Mouse (Mus musculus) ZHBTc4 (cell line): ENCODE data around the gene Hist1h1c.
"Not testable (repeated sequence)": the region's sequence is repeated elsewhere in the genome, so short reads cannot be mapped to it uniquely, and the experiment has no call there.

Experiments
- DNase-seq: peaks from one replicate; pipeline ENCODE4 v3.0.0-alpha.2; 2011; ENCODE audit warnings: low read depth, low spot score

The Hist1h1c gene

DNA sequence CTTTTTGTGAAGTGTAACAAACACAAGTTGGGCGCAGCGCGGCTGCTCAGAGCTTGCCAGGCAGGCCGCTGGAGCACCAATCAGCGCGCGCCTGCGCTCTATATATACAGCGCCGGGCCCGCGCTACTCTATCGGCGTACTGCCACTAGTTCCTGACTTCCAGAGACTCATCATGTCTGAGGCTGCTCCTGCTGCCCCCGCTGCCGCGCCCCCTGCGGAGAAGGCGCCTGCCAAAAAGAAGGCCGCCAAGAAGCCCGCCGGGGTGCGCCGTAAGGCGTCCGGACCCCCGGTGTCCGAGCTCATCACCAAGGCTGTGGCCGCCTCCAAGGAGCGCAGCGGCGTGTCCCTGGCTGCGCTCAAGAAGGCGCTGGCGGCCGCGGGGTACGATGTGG, at the start of gene Hist1h1c:
Gene Hist1h1c (plus strand): TSS at position 132 of the 392 bp plus-strand sequence.
- peak; percentile 95 for DNase-seq

DNA sequence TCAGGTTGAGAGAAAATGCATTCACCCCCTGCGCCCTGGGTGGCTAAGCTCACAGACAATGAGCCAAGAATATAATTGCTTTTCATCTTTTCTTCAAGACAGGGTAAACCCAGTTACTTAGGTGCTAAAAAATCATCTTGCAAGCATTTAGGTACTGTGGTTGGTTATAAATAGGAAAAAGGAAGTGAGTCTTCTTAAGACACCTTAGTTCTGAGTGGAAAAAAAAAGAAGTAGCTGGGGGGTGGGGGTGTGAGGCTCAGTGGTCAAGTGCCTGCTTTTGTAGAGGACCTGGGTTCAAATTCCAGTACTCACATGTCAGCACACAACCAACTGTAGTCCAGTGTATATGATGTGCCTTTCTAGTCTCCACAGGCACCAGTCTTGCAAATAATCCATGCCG, 49.7 kb upstream of the Hist1h1c start:
- no peak for DNase-seq

DNA sequence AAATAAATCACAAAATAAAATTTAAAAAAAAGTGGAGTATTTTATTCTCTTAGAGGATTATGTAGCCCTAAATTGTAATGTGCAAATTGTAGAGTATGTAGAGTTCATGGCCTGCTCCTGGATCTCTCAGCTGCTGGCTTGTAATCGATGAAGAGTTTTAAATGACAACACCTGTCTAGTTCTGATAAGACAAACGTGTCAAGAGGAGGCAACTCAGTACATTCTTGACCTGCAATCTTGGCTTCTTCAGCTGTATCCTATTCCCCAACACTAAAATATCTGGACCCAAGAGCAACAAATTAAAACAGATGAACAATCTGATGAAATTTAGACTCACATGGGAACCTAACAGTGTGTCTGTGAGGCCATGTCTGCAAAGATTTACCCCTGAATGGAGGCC, 49.1 kb upstream of the Hist1h1c start:
- DNase-seq: no peak

DNA sequence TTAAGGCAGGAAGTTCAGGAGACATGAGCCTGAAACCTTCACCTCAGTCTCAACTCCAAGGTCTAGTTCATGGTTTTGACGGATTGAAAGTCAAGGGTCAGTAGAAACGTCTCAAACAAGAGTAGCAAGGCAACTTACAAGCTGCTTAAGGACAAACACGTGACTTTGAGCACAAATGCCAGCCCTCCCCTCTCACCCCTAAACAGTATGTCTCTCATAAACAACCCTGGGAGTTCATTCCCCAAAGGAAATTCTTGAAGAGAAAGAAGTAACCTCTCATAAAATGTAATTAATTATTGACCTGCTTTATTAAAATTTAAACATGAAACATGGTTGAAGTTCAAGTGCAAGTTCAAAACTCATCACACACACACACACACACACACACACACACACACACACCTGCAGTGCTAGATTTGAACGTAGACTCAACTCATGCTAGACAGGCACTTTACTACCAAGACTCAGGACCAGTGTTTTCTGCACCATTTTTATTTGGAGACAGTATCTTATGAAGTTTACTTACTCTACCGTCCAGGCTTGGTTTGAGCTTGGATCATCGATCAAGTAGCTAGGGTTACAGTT, 44.7 kb upstream of the Hist1h1c start:
- DNase-seq: no peak

DNA sequence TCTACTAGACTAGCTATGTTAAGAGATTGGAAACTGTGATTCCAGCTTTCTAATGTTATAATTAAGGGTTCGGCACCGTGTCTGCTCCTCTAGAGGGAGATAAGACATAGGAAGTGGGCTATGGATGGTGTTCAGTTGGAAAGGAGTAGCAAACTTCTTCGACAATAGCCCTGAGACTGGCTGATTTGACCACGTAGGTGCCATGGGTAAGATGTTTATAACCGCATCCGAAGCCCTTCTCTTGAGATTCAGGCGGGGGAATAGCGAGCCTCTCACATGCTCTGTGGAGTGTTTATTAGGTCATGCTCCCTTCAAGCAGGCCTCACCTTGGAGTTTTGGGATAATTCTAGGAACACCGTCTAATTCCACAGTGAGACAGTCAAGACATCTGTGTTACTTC, 43.7 kb upstream of the Hist1h1c start:
- DNase-seq: no peak

DNA sequence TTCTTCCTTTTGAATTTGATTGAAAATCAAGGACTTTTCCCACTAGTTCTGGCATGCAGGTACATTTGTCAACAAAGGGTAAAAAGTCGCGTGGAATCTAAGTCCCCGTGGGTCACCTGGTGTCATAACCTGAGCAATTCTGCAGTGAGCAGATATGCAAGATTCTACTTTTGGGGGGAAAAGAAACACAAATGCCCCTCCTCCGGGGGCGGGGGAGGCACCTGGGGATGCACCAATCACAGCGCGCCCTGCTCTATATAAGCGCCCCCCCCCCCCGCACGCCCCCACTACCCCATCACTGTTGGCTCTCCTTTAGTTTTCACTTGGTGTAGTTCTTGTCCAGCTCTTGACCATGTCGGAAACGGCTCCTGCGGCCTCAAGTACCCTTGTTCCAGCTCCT, 43.1 kb upstream of the Hist1h1c start, which contains the start of gene Hist1h1t:
Gene Hist1h1t (plus strand): TSS at position 301 of the 400 bp plus-strand sequence.
- no peak for DNase-seq

DNA sequence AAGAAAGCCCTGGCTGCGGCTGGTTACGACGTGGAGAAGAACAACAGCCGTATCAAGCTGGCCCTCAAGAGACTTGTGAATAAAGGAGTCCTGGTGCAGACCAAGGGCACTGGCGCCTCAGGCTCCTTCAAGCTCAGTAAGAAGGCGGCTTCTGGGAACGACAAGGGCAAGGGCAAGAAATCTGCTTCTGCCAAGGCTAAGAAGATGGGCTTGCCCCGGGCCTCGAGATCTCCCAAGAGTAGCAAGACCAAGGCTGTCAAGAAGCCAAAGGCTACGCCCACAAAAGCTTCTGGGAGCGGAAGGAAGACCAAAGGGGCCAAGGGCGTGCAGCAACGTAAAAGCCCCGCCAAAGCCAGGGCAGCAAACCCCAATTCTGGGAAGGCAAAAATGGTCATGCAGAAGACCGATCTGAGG, 42.5 kb upstream of the Hist1h1c start:
- DNase-seq: peak; percentile 78

DNA sequence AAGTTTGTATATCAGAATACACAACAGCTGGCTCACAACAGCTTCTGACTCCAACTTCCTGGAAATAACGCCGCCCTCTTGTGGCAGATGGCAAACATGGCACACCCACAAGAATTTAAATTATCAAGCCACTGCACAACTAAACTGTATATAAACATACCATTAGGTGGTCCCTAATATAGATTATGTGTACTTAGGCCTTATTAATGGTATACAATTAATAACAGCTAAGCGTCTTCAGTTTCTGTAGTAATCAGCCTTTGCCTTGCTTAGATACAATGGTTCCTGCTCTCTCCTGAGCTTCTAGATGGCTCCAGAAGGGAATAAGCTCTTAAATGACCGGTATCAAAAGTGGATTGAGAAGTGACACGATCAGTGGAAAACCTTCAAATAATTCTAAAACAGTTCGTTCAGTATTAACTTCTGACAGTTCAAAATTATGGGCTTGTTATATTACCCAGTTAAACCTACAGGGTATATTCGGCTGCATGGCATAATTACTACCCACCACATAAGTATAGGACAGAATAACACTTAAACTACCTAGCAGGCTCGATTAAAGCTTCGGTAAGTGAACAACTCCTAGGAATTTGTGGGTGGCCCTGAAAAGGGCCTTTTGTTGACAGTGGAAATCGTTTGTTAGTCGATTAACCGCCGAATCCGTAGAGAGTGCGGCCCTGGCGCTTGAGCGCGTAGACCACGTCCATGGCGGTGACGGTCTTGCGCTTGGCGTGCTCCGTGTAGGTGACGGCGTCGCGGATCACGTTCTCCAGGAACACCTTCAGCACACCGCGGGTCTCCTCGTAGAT, 40.9 kb upstream of the Hist1h1c start:
- peak; percentile 82 for DNase-seq

DNA sequence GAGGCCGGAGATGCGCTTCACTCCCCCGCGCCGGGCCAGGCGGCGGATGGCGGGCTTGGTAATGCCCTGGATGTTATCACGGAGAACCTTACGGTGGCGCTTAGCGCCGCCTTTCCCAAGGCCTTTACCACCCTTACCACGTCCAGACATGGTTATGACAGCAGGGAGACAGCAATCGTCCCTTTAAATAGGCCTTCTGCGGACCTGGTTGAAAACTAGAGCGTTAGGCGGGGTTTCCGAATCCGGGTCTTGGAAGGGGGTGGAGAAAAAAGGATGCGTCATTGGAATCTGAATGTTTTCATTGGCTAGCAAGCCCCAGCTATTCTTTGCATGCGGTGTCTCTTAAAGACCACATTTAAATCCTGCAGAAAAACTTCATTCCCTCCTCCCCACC, 40.3 kb upstream of the Hist1h1c start, which contains the start of gene Hist1h4c:
Gene Hist1h4c (minus strand): TSS at position 155 of the 394 bp plus-strand sequence.
- peak; percentile 97 for DNase-seq

DNA sequence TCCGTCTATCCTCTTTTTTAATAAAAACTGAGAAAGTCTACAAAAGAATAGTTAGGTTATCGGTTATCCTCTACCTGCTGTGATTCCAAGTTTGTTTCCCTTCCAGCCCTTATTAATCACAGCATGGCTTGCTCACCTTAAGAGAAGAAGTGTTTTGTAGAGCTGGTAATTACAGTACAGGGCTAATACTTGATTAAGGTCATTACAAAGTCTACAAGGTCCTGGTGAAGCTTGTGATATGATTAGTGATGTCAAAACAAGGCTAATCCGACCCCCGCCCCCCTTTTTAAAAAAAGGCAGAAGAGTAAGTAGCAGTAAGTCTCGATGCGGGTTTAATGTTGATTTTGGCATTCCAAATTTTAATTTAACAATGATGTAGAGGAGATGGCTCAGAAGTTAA, 39.6 kb upstream of the Hist1h1c start:
- DNase-seq: no peak

DNA sequence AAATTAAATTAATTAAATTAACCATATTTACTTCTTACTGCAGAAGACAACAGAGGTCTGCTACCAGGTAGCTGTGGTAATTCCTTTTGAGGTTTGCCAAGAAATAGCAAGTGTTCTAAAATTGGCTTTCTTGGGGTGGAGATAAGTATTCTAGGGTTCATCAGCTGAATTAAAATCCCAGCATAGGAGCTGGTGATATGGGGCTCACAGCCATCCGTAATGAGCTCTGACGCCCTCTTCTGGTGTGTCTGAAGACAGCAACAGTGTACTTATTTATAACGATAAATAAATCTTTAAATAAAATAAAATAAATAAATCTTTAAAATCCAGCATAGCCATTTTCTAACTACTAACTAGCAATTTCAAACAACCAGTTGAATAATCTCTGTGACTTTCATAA, 38.8 kb upstream of the Hist1h1c start:
- no peak for DNase-seq

DNA sequence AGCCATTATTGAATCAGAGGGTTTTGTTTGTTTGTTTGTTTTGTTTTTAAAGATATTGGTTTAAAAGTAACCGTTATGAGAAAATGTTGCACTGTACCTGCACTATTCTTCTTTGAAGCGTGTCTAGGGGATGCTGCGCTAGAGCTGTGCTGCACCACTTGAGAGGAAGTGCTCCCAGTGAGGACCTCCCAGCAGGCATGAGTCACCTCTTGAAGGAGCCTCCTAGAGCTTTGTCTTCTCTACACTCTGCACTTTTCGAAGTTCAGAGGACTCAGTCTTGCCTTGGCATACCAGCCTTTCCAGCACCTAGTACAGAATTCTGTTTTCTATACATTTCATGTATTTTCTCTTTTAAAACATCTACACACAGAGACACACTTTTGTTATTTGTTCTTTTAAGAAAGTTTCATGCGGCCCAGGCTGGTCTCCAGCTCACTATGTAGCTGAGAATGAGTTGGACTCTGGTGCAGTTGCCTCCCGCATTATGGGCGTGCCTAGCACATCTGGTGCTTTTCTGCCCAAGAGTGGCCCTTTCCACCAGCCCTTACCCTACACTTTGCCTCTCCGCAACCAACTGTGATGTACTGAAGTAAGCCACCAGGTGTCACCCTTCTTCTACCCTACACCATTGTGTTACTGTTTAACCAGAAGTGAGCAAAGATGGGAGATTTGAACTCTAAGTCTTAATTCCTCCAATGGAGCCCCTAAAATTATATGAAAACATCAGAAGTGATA, 37.7 kb upstream of the Hist1h1c start:
- peak; percentile 91 for DNase-seq

DNA sequence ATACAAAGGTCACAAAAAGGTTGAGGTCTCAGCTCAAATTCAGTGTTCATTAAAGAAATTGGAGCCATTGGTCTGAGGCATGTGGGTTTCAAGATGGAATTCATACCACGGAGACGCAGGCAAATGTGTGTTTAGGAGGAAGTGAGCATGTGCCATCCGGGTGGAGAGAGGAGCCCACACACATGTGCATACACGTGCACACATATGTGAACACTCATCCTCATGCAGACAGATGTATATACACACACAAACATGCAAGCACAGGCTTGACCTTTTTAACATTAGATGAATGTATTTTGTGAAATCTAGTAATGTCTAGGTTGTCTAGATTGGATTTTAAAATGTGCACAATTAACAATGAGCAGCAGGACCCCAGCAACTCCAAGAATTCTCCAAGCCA, 36.4 kb upstream of the Hist1h1c start:
- no peak for DNase-seq

DNA sequence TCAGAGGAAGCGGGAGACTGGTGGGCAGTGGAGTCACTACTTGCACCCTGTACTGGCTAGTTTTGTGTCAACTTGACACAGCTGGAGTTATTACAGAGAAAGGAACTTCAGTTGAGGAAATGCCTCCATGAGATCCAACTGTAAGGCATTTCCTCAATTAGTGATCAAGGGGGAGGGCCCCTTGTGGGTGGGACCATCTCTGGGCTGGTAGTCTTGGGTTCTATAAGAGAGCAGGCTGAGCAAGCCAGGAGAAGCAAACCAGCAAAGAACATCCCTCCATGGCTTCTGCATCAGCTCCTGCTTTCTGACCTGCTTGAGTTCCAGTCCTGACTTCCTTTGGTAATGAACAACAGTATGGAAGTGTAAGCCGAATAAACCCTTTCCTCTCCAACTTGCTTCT, 35.8 kb upstream of the Hist1h1c start:
- not testable (repeated sequence) for DNase-seq

DNA sequence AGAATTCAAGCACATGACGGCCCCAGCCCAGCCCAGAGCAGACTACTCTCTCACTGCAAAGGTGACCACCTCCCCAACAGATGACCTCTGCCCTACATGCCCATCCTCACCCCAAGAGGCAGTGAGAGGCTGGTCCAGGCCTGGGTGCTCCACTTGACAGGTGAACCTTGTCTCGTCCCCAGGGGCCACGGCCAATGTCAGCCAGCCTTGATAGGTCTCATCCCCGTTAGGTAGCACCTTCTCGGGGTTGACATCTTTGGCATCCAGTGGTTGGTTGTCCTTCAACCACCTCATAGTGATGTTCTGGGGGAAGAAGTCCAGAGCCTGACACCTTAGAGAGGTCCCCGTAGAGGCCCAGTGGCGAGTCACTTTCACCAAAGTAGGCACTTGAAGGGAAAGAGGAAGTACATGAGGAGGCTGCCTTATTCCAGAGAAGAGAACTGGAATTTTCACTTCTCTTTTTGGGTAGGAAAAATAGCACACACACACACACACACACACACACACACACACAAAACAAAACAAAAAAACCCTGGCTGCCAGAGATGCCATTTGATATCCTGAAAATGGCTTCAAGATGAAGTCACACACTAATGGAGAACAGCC, 32.8 kb upstream of the Hist1h1c start:
- no peak for DNase-seq

DNA sequence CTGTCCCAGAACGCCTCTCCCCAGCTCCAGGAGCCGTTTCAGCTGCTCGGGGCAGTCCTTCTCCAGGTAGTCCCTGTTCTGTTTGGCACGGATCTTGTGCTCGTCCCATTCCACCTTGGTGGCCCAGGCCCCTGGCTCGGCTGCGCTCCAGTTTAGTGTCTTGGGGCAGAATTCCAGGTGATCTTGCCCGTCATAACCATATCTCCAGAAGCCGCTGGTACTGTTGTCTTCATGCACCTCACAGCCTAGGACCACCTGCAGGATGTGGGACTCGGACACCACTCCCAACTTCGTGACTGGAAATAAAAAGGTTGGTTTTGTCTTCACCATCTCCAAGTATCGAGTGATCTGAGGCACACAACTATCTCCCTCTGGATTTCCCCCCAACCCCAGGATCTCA, 31.8 kb upstream of the Hist1h1c start:
- DNase-seq: no peak

DNA sequence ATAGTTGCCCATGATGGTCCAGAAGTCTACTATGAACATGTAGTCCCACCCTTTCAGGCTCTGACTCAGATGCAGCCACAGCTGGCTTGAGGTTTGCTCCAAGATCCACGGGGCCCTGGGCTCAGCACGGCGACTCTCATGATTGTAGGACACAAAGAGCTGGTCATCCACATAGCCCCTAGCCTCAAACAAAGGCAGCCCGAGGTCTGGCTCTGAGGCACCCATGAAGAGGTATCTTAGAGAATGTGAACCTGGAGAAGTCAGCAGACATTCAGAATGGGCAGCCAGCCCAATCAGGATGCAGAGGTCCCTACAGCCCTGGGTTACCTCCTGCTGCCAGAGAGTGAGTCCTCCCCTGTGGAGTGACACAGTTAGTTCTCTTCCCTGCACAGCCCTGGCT, 30.6 kb upstream of the Hist1h1c start:
- DNase-seq: no peak

DNA sequence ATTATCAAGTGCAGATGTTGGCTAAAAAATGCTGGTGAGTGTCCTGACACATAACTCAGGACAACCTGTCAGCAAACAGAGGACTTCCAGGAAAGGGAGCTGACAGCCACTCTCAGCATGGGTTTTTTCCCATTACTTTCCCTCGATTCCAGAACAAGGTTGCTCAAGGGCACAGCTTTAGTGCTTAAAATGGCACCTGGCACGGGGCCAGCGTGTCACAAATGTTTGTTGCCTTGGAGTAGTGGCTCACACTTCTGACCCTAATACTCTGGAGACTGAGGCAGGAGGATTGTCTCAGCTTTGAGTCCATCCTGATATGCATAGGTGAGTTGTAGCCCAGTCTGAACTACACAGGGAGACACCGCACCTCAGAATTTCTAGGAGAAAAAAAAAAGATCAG, 30.0 kb upstream of the Hist1h1c start:
- no peak for DNase-seq

DNA sequence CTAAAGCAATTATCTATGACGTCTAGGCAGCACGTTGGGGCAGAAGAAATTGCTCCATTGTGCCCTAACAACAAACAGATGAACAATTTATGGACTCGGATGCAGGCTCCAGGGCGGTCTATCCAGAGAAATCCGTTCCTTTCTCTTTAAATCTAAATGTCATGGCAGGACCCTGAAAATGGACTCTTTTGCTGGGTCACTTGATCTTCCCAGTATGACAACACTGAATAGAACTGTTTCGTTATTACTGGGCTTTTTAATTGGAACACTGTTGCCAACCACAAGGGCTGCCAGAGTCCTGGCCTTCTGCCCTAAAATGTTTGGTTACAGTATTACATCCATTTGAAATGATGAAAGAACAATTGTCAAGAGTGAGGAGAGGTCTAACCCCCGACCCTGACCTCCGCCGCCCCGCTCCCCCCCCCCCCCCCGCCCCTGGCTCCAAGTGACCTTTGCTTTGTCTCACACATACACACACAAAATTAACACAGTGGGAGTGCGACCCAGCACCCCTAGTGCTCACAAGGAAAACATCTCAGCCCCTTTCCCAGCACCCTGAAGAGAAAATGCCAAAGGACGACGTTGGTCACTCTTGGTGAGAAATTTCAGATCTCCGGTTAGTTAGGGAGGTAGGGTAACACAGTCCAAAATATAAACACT, 28.8 kb upstream of the Hist1h1c start:
- DNase-seq: no peak

DNA sequence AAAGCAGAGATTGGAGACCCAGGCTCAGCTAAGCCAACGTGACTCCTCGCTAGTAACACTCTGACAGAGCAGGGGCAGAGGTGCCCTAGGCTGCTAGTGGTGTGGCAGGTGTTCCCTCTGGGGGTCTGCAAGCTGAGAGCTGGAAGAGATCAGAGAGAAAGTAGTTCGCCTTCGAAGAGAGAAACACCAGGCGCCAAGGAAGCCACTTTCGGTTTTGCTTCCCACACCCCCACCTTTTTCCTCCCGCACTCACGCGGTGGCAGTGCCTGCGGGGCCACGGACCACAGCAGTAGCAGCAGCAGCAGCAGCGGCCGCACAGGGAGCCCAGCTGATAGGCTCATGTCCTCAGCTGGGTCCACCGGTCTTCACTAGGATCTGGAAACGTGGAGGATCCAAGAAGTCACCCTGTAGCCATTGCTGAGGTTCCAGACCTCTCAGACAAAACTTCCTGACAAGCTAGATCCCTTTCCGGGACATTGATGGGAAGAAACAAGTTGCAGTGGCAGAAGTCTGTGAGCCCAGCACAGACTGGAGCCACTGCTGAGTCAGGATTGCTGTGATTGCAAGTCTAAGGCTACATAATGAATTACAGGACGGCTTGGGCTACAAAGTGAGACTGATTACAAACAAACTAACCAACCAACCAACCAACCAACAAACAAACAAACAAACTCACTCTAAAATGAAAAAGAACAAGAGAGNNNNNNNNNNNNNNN, 28.1 kb upstream of the Hist1h1c start, which contains the start of gene Hfe:
Gene Hfe (minus strand): TSS at position 481 of the 716 bp plus-strand sequence.
- peak; percentile 58 for DNase-seq
